Mouse (Mus musculus) skeletal muscle tissue, adult 2 months (tissue): ENCODE data around the gene Mlana.

Experiments
- DNase-seq: peaks from one replicate; pipeline ENCODE4 v3.0.0-alpha.2; 2012; ENCODE audit warnings: low read depth, low spot score

The Mlana gene

GRCm38 (mm10) chr19:29675562-29676078 lies 22.0 kb upstream of the Mlana start:
- DNase-seq = no peak

GRCm38 (mm10) chr19:29676479-29677193 lies 21.0 kb upstream of the Mlana start:
- DNase-seq = no peak

- DNase-seq = no peak
Observed at GRCm38 (mm10) chr19:29678181-29678778, 19.3 kb upstream of the Mlana start.

DNA sequence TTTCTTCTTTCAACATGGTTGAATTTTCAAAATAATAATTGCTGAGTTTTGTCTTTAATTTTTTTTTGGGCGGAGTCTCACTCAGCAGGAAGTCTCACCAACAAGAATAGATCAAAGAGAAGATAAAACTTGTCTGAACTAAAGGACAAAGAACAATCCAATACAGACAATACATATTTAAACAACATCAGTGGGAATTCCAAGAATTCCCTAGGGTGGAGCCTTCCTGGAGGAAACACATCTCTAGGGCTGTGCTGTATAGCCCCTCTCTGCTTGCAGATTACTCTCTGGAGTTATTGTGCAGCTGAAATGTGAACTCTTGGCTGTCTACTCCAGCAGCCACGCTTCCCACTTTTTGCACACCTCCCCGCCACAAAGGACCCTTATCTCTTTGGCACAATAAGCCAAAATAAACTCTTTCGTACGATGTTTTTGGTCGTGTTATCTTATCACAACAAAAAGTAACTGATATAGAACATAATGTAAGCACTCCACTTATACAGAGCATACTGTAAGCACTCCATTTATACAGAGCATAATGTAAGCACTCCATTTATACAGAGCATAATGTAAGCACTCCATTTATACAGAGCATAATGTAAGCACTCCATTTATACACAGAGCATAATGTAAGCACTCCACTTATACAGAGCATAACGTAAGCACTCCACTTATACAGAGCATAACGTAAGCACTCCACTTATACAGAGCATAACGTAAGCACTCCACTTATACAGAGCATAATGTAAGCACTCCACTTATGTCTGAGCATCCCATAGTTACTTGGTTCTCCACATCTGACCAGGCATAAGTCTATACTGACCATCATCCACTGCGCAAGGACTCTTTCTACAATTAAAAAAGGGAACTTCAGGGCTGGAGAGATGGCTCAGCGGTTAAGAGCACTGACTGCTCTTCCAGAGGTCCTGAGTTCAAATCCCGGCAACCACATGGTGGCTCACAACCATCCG lies 17.2 kb upstream of the Mlana start:
- no peak for DNase-seq

DNA sequence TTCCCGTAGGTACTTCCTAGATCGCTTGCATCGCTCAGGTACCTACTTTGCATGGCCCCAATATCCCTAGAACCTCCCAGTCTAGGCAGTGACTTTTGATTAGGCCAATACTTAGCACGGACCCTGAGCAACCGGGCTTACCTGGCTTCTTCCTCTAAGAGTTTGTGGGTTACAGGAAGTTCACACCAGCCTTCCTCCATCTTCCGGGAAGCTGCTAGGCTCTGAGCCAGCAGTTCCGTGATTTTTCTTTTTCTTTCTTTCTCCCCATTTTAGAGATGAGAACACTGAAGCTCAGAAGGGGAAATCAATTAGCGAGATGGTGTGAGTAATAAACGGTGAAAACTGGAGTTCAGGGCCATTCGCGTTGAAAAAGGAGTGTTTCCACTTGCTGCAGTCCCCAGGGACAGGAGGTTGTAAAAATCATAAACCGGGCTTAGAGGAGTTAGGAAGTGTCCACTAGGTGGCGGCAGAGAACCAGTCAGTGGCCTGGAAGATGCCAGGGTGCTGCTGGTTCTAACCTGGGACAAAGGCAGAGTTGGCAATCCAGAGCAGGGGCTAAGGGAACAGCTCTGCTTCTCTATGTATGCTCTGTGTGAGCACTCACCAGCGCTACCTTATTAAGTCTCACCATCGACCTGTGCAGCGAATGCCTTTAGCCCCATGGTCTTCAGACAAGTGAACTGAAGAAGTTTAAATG lies 13.6 kb upstream of the Mlana start:
- peak; percentile 58 for DNase-seq

DNA sequence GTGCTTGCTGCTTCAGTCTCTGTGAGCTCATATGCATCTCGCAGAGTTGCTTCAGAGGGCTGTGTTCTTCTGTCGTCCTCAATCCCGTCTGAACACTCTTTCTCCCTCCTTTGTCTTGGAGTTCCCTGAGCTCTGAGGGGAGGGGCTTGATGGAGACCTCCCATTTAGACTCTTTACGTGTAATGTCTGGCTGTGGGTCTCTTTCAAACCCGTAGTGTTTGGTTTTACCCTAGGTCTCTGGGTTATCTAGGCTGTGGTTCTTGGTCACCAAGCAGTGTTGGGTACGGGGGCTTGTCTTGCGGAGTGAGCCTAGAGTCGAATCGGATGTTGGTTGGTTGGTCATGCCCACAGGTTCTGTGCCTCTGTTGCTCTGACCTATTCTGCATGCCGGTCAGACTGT lies 2.6 kb upstream of the Mlana start:
- no peak for DNase-seq

GRCm38 (mm10) chr19:29696309-29696708 lies 1.3 kb upstream of the Mlana start:
- DNase-seq = no peak

GRCm38 (mm10) chr19:29696840-29697239 lies 784 bp upstream of the Mlana start:
- no peak for DNase-seq

GRCm38 (mm10) chr19:29701707-29702106 lies 4.1 kb downstream of the Mlana start:
- no peak for DNase-seq

- no peak for DNase-seq
Observed at GRCm38 (mm10) chr19:29704436-29704835, 6.8 kb downstream of the Mlana start.

- DNase-seq = no peak
Observed at GRCm38 (mm10) chr19:29707314-29707898, 9.8 kb downstream of the Mlana start.

DNA sequence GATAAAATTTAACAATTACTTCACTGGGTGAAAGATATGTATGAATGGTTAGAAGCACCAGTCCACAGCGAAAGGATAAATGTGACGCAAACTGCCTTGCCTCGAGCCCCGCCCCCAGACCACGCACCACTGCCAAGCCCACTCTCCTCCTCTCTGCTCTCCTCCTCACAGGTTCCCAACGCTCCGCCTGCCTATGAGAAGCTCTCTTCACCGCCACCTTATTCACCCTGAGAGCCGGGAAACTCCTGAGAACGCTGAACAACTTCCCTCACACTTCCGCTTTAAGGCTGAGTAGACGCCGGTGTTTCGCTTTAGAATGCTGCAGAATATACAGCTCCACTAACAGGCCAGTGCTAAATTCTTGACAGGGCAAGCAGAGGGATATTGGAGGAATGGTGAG lies 10.4 kb downstream of the Mlana start:
- DNase-seq = no peak

DNA sequence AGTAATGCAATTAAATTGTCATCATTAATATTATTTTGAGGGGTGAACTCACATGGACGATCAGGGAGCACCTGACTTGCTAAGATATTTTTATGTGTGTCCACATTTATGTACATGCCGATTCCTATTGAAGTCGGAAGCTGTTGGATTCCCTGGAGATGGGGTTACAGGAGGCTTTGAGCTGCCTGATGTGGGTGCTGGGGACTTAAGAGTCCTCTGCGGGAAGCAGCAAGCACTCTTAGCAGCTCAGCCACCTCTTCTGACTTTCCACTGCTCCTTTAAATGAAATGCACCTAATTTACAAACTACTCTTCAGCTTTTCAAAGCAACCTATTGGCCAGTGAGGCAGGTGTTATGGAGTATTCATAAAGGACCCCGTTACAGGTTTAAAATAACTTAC lies 10.8 kb downstream of the Mlana start:
- DNase-seq = no peak

DNA sequence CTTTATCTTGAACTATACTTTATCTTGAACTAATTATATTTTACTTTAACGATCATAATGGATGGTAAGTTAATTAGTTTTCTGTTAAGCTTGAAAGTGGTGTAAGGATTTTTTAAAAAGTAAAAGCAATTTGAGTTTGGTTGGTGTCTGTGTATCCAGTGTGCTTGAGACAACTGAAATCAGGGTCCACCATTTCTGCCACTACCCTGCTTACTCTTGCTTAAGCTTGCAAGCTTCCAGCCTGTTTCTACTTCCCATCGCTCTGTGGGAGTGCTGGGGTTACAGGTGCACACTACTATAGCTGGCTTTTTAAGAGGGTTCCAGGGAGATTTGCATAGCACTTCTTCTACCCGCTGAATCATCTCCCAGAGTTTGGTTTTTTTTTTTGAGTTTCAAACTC lies 11.8 kb downstream of the Mlana start:
- no peak for DNase-seq

DNA sequence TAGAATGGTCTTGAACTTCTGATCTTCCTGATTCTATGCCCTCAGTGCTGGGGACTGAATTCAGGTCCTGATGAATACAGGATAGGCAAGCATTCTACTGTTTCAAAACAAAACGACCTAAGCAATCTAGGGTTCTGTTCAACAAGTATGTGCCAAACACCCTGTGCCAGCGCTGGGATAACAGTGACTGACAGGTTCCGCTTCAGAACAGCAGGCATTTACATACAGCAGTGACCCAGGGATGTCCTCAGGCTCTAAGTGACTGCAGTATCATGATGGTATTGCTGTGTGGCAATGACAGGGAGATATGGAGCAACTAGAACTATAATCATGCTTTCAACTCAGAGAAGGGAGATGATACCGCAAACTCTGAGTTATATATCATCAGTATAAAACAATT lies 15.8 kb downstream of the Mlana start:
- no peak for DNase-seq

DNA sequence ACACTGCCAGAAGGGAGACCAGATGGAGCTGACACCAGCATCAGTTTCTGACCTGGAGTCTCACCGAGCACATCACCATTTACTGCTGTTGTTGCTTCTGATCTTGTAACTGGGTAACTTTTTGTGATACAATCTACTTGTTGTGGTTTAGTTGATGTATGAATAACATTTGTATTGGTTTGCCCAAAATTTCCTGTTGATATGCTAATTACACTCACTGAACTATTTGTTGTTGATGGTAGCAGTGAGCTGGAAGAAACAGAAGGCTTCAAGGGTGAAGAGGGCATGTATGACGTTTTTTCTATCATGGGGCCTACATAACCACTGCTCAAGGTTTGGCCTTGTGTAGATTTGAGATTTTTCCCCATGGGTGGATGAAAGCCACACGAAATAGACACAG lies 20.2 kb downstream of the Mlana start:
- no peak for DNase-seq

- no peak for DNase-seq
Observed at GRCm38 (mm10) chr19:29718476-29718875, 20.9 kb downstream of the Mlana start.

DNA sequence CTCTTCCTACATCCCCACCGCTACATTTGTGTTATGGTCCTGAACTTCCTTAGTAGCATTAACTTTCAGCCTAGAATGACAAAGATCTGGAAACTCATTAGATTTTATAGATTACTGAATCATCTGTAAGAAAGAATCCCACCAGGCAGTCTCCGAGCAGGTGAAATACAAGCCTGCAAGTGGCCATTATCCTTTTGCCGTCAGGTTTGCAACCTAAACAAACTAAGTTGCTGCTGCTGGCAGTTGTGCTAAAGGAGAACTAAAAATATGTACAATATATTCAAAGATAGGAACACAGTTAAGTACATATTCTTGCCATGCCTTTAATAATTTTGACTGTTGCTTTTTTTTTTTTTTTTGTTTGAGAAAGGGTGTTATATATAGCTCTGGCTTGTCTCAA lies 37.8 kb downstream of the Mlana start:
- no peak for DNase-seq

DNA sequence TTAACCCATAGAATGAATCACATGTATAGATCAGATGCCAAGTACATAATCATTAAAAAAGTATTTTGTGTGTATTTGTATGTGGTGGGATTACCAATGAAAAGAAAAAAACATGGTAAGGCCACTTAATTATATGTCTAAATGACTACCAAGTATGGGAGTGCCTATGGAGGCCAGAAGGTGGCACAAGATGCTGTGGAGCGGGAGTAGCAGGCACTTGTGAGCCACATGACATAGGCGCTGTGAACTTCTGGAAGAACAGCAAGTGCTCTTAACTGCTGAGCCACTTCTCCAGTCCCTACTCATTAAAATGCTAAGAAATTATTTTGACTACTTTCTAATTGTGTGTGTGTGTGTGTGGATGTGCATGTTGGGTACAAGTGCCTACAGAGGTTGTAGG lies 42.0 kb downstream of the Mlana start:
- no peak for DNase-seq

DNA sequence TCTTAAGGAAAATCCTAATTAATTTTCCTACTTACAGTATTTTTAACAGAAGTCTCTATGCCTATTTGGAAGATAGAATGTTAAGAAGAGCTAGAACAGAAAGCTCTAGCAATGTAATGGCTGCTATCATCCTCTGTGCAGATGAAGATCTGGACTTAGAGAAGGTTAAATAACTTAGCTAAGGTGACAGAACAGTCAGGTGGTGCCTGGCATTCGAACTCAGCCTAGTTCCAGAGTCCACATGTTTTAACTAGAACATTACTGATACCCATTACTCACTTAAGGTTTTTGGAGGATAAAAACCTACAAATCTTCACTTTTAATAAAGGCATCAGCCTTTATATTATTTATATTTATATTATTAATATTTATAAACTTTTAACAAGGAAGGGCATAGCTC lies 43.0 kb downstream of the Mlana start:
- DNase-seq = no peak

DNA sequence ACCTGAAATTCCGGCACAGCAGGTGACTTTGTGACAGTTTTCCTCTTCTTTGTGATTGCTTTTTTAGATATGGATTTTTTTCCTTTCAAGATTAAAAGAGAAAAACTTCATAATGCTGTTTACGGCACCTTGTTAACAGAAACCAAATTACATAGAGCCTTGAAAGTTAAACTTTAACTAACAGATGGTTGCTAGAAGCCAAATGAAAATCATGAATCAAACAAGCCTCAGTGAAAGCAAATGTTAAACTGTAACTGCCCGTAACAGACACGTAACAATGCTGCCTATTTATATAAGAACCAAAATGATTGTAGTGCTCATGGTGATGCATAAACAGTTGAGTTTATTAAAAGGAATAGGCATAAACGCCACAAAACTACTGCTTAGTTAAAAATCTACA lies 45.9 kb downstream of the Mlana start:
- no peak for DNase-seq
